Mouse (Mus musculus): ENCODE measurements at regions not wholly inside any gene's neighbourhood (a gene's known extent, or its start where the extent isn't known, plus 50 kb on each side); places are given as distances from the start of the nearest gene placed in this dataset.

- DNase-seq (ENCODE audit: low read depth, low spot score): no peak
Observed at GRCm38 (mm10) chr3:41366264-41366663, 189.3 kb upstream of the Jade1 start.

DNA sequence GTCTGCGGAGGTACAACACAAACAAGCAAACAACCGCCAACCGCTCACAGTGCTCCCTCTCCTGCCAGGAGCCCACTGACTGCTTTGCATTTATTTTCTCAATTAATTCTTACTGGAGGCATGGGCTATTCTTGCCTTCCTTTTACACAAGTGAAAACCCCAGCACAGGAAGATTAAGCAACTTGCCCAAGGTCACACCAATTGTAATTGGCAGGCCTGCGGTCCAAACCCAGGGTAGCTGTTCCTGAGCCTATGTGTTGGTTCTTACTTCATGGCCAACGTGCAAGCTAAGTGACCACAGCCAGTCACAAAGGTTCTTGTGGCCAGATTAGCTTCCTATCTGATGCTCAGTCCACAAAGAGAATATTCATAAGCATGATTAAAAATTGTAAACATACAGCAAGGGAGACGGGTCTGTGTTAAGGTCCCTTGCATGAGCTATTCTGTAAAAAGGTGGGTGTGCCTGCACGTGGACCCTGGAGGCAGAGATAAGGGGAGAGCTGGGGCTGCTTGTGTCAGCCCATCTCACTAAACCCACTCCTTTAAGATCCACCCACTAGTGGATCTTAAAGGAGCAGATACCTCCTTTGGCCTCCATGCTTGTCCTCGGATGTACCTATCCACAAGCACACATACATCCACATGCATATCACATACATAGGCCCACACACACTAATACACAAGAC, 190.2 kb upstream of the Jade1 start:
- DNase-seq (ENCODE audit: low read depth, low spot score): no peak

DNA sequence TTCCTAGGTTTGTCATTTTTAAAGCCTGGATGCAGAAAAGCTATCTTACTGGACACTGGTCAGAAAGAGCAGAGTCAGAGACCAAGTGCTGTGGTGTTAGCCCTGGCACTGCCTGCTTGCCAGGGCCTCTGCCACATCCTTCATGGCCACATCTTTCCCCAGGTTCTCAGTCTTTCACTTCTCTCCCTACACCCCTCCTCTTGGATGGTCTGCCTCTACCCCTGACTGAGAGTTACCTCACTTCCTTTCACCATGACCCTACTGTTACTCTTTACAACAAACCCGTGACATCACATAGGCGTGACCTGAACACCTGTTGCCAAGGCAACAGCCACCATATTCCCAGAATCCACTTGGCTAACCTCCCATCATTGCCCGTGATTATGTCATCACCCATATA, 191.6 kb upstream of the Jade1 start:
- DNase-seq (ENCODE audit: low read depth, low spot score): no peak

DNA sequence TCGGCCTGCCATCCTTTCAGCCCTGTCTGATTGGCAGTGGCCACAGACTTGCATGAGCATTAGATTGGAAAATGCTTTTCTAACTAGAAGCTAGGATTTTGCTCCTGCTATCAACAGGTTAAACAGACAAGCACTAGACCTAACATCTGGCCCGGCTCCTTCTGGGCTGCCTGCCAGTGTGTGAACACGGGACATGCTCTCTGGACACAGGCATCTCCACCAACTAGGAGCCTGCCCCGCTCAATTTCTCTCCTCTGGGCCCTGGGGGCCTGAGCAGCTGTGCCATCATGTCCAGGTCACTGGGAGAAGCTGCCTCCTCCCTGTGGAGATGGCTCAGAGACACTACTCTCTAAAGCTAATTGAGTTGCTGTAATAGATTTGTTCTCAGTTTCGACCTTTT, 195.3 kb upstream of the Jade1 start:
- peak; percentile 84 for DNase-seq (ENCODE audit: low read depth, low spot score)

DNA sequence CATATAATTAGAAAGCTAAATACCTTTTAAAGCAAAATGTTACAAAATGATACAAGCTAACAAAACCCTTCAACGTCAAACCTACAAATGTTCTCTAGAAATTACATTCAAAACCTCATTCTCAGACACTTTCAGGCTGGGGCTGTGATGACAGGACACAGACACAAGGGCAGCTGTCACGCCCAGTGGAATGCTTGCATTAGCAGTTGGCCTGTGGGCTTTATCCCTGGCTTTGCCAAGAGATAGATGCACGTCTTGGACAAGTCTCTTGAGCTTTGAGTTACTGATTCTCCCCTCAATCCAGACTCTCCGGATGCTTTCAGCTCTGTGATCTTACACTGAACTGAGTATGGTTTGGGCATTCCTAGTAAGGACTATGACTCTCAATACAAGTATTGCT, 196.1 kb upstream of the Jade1 start:
- no peak for DNase-seq (ENCODE audit: low read depth, low spot score)

DNA sequence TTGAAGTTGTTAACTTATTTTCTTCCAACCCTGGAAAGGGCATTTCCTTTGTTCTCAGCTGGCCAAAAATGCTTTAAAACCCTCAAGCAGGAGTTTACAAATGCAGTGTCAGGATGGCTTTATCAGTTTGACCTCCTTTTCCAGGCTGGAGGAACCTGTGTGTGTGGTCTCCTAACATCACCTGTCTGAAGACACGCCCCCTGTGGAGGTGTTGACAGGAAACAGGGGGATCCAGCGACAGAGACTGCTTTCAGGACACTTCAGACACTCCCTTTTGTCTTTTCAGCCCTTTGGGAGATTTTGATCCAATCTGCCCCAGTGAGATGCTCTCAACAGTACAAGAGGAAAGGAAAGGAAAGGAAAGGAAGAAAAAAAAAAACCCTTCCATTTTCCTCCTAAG, 202.5 kb upstream of the Jade1 start:
- DNase-seq (ENCODE audit: low read depth, low spot score): no peak

GRCm38 (mm10) chr3:41351786-41352185, 203.7 kb upstream of the Jade1 start:
- DNase-seq (ENCODE audit: low read depth, low spot score): no peak

- DNase-seq (ENCODE audit: low read depth, low spot score): no peak
Observed at GRCm38 (mm10) chr3:41351091-41351685, 204.3 kb upstream of the Jade1 start.

DNA sequence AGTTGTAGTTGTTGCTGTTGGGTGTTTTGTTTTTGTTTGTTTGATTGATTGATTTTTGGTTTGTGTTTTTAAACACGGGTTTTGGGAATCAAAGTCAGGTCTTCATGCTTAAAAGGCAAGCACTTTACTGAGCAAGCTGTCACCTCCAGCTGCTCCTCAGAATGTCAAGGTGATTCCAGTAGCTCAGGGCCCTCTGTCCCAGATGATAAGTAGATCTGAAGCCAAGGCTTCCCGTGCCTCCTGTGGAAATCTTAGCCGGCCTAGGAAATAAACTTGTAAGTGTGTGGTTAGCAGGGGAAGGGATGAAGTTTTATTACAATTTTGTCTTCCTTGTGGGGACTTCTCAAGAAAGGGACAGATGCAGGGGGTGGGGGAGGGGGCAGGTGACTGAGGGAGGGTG, 205.2 kb upstream of the Jade1 start:
- no peak for DNase-seq (ENCODE audit: low read depth, low spot score)

- DNase-seq (ENCODE audit: low read depth, low spot score): peak; percentile 54
Observed at GRCm38 (mm10) chr3:41348795-41349194, 206.7 kb upstream of the Jade1 start.

- peak; percentile 26 for DNase-seq (ENCODE audit: low read depth, low spot score)
Observed at GRCm38 (mm10) chr3:41346863-41347262, 208.7 kb upstream of the Jade1 start.

DNA sequence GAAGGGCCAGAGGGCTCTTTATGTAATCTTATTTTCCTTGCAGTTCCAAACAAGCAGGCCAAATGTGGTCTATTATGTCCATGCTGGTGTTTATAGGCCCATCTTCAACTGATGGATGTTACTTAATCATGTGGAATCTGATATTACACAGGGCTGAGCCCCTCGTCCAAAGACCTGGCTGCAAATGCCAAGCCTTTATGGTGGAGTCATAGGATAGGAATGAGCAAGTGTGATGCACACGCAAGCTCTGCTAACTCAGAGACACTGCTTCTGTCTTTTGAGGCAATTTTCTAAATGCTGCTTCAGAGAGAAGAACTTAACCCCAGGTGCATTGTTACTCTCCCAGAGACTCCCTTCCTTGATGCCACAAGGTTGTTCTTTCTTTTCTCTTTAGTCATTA, 212.1 kb upstream of the Jade1 start:
- DNase-seq (ENCODE audit: low read depth, low spot score): peak; percentile 79

GRCm38 (mm10) chr3:41332481-41332880, 223.1 kb upstream of the Jade1 start:
- DNase-seq (ENCODE audit: low read depth, low spot score): peak; percentile 68

- no peak for DNase-seq (ENCODE audit: low read depth, low spot score)
Observed at GRCm38 (mm10) chr3:41330356-41330755, 225.2 kb upstream of the Jade1 start.

GRCm38 (mm10) chr3:41328828-41329227, 226.7 kb upstream of the Jade1 start:
- no peak for DNase-seq (ENCODE audit: low read depth, low spot score)

DNA sequence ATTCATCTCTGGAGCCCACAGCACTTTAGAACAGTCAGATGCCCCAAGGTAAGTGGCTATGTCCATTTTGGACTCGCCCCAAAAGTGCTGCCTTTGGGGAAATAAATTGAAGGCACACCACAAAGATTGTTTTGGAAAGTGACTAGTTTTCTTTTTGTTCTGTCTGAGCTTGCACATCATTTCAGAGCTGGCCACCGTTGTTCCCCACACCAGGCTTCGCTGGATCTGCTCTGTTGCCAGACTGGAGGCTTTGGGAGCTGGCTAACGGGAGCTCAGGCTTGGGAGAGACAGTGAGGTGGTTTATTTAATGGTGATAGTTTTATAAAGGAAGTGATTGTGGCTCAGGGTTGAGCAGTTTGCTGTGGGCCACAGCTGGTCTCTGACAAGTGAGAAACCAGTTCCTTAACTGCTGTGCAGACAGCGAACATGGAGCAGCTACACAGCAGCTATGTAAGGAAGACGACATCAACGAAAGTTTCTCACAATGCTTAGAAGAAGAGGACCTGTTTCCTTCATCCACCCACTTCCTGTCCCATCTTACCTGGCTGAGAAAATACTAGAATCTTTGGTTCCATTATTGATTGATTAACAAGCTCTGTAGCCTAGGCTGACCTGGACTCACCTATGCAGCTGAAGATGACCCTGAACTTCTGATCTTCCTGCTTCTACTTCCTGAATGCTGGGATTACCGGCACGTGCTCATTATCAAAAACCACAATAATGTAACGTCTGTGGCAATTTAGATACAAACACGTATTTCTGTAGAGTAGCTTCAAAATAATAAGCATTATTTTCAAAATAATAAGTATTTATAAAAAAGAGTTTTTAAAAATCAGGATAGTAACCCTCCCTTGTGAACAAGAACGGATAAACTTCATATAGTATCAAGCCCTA, 229.1 kb upstream of the Jade1 start:
- DNase-seq (ENCODE audit: low read depth, low spot score): no peak

DNA sequence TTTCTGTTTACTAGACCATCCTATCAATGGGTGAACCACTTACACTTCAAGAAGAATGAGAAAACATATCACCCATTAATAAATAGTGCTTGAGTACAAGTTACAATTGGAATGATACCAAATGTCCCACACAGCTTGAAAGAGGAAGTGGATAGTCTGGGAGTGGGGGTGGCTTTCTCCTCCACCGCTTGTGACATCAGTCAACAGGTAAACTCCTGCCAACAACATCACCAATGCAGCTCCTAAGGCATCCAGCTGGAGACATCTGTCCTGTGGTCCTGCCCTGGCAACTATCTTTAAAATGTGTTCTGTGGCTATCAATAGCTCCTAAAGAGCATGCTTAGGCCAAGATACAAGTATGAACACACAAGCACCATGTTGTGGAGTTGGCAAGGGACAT, 233.7 kb upstream of the Jade1 start:
- no peak for DNase-seq (ENCODE audit: low read depth, low spot score)

GRCm38 (mm10) chr3:41319214-41319856, 236.2 kb upstream of the Jade1 start:
- DNase-seq (ENCODE audit: low read depth, low spot score): peak; percentile 77

- DNase-seq (ENCODE audit: low read depth, low spot score): peak; percentile 77
Observed at GRCm38 (mm10) chr3:41318232-41319131, 235.6 kb upstream of the Pgrmc2 start.

GRCm38 (mm10) chr3:41317170-41317569, 234.3 kb upstream of the Pgrmc2 start:
- DNase-seq (ENCODE audit: low read depth, low spot score): no peak

DNA sequence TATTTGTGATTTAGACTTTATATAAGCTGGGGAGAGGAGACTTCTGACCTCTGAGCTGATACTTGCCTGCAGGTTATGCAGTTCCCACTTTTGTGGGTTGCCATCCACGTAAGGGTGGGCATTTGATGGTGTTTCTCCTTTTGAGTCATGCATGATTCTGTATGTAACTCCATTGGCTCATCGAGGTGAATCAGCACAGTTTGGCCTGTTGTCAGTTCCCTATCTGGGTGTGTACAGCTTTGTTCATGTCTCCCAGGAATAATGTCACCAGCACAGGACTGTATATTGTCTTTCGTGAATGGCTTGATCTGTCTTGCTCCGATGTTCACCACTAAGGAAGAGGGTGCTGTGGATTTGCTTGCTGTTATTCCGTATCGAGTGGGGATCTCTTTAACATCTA, 229.6 kb upstream of the Pgrmc2 start:
- DNase-seq (ENCODE audit: low read depth, low spot score): peak; percentile 56

Measured in 3T3-L1 (cell line).